8 mouse cellular contexts compared by ENCODE assay signal in genomic region chr1:156229448-156229847, GRCm38 (mm10). TPM values are rescaled to one million over a fixed set of nuclear protein-coding genes. Genes with fewer than 3 reads are reported as not detected.
DNase-seq lines count a peak whose midpoint lies in the region; ATAC-seq and TF ChIP-seq lines count a peak whose summit lies in the region.

No protein-coding gene starts in this region.

- no peaks in the 10 kb centered on the region for H3K79me2 ChIP-seq in CH12.LX (replicated peaks; ENCODE audit: control insufficient read depth, extremely low read depth, insufficient read depth, poor library complexity, severe bottlenecking)

- in situ Hi-C loops in CH12.LX (cut with MboI; ENCODE audit: low pct_ligation_motif_present, low pct_unique_long_range_greater_than_20kb, low sequenced_read_pairs) = no loop called here

- H3K9ac ChIP-seq in CH12.LX (ENCODE audit: insufficient read depth, low read depth) = no peak overlapping the region
- no peak overlapping the region for H3K9ac ChIP-seq in liver, postnatal 0 days (replicated peaks)

- dilution Hi-C loops in CH12.LX (cut with MboI; ENCODE audit: extremely low pct_ligation_motif_present, extremely low pct_unique_long_range_greater_than_20kb, low sequenced_read_pairs) = no loop called here

- H3K4me3 ChIP-seq in CH12.LX (replicated peaks in 1 of 3; ENCODE audit: low read depth in 2 of 3, low read length in 2 of 3, poor library complexity in 1 of 3) = no peak overlapping the region
- no peak overlapping the region for H3K4me3 ChIP-seq in liver, postnatal 0 days (ENCODE audit: low read depth, low read length)

- DNase-seq in A20 (ENCODE audit: low read depth, low spot score) (peak; percentile 52), CH12.LX (ENCODE audit: extremely low read depth) (peak; percentile 56)
- peak; percentile 10 for DNase-seq in cerebellum, adult 11 months
- DNase-seq in gastrocnemius, postnatal 14 days = peak; percentile 41
- DNase-seq in kidney, postnatal 25 days = peak; percentile 57 to 69
- DNase-seq in liver, postnatal 0 days = peak; percentile 71
- peak; percentile 54 for DNase-seq in ovary, postnatal 36 days (ENCODE audit: low spot score)

- no peak overlapping the region for H3K4me2 ChIP-seq in CH12.LX (ENCODE audit: insufficient read depth, low read depth, poor library complexity, severe bottlenecking)
- H3K4me2 ChIP-seq in liver, postnatal 0 days (ENCODE audit: low read depth, low read length) = no peak overlapping the region

- no peak for TF ChIP-seq EP300 in CH12.LX (IDR thresholded peaks at IDR 0.05; ENCODE audit: low read length)
- TF ChIP-seq EP300 in liver, postnatal 0 days (IDR thresholded peaks at IDR 0.05; ENCODE audit: low read depth) = no peak

- H3K9me3 ChIP-seq in CH12.LX (replicated peaks; ENCODE audit: low read length) = peaks cover 2% of the 10 kb centered on the region
- no peaks in the 10 kb centered on the region for H3K9me3 ChIP-seq in liver, postnatal 0 days (ENCODE audit: low read length)

- TF ChIP-seq RAD21 in CH12.LX (IDR thresholded peaks at IDR 0.05; ENCODE audit: low read depth, low read length) = peak; percentile 56

- ATAC-seq in liver, postnatal 0 days = peak; percentile 66
- no peak for ATAC-seq in erythroblast, adult 5-6 weeks (replicated peaks; ENCODE audit: low FRiP score, poor library complexity, severe bottlenecking)

- no peaks in the 10 kb centered on the region for H3K27me3 ChIP-seq in CH12.LX (replicated peaks)
- no peaks in the 10 kb centered on the region for H3K27me3 ChIP-seq in liver, postnatal 0 days (ENCODE audit: insufficient read depth, low read length)

- WGBS in liver, postnatal 0 days (ENCODE audit: insufficient replicate concordance) = 19% methylated on average over 7 of the region's 7 CpGs

- no peak overlapping the region for H3K27ac ChIP-seq in CH12.LX (ENCODE audit: insufficient read depth, low read depth)
- no peak overlapping the region for H3K27ac ChIP-seq in liver, postnatal 0 days (ENCODE audit: low read depth)

- no peaks in the 10 kb centered on the region for H3K4me1 ChIP-seq in CH12.LX (ENCODE audit: control insufficient read depth in 1 of 2, insufficient read depth in 2 of 2)
- H3K4me1 ChIP-seq in liver, postnatal 0 days (ENCODE audit: insufficient read depth) = peaks cover 4% of the 10 kb centered on the region

- TF ChIP-seq POLR2A in CH12.LX (IDR thresholded peaks at IDR 0.05; ENCODE audit: low read depth, low read length) = no peak

- TF ChIP-seq CTCF in CH12.LX (conservative IDR thresholded peaks at IDR 0.05 in 1 of 2, IDR thresholded peaks at IDR 0.05 in 1 of 2; ENCODE audit: low read depth in 2 of 2, low read length in 2 of 2) = peak; percentile 26 to 75; a peak in 3 of 4 replicates
- TF ChIP-seq CTCF in liver, postnatal 0 days (IDR thresholded peaks at IDR 0.05; ENCODE audit: low read depth) = peak; percentile 89

- intact Hi-C loops in gastrocnemius, postnatal 14 days (cut with DNase I; ENCODE audit: low total_unique reads) = loop anchor here (5.0 kb wide), 1 partner anchor 147 kb away; no protein-coding TSS in a partner anchor

- H3K36me3 ChIP-seq in CH12.LX (replicated peaks in 1 of 2; ENCODE audit: control insufficient read depth in 1 of 2, insufficient read depth in 1 of 2, low read length in 1 of 2) = no peaks in the 10 kb centered on the region
- H3K36me3 ChIP-seq in liver, postnatal 0 days (replicated peaks; ENCODE audit: insufficient read depth, low read length) = no peaks in the 10 kb centered on the region

TF ChIP-seq in CH12.LX, 34 proteins besides CTCF, POLR2A, EP300 and RAD21:
- peak; percentile 82 for TF ChIP-seq SMC3 (IDR thresholded peaks at IDR 0.05; ENCODE audit: low read depth, low read length)
- TF ChIP-seq PAX5 (IDR thresholded peaks at IDR 0.05; ENCODE audit: low read length) = no peak

RNA-seq across cellular contexts. Expression of gene Fam163a, which starts 24.6 kb away (rescaled TPM):
- total RNA-seq in CH12.LX (2012; rRNA removed) (not detected in 2 replicates), CH12.LX (2014; rRNA removed) (not detected in 2 replicates)
- not detected in 2 replicates for polyA plus RNA-seq in CH12.LX (2012; ENCODE audit: insufficient read length, low read depth)
- total RNA-seq in gastrocnemius, postnatal 14 days (2021) = not detected
- polyA plus RNA-seq in liver, postnatal 0 days (2015; fragmentation: Nextera tagmentation; extraction: Ambion mirVana) = 0.05 and 0.07 TPM in 2 replicates
- not detected in 2 replicates for total RNA-seq in erythroblast, adult 5-6 weeks (2015; ENCODE audit: low replicate concordance)
- not detected in 2 replicates for total RNA-seq in erythroblast, adult 5-6 weeks (2017; ENCODE audit: low replicate concordance)

Comparison
In these comparisons a context has a peak if more than half of its experiments do, and no peak if none do; other contexts are left out.
1. DNase-seq: peak in every context shown above with its lines; median percentile 71 in liver, postnatal 0 days; 63 in kidney, postnatal 25 days; 56 in CH12.LX; 54 in ovary, postnatal 36 days; 52 in A20; 41 in gastrocnemius, postnatal 14 days; 10 in cerebellum, adult 11 months.